In genomic region chr1:193665854-193666253, GRCm38 (mm10) we compare ENCODE assay signal across 11 mouse cellular contexts.
A peak's percentile ranks its signal among the peaks of the same experiment; 100 is the strongest.
DNase-seq lines count a peak whose midpoint lies in the region; ATAC-seq and TF ChIP-seq lines count a peak whose summit lies in the region.
"Had no signal": no experiment of that assay in that cellular context is flagged by ENCODE, and none has a peak within 500 bp of the region (broad histone marks: within the 10 kb centered on the region; RNA-seq: fewer than 3 reads in every experiment).

No protein-coding gene starts in this region.

- no peak for TF ChIP-seq CTCF in brain, embryonic 14.5 days (IDR thresholded peaks at IDR 0.05; ENCODE audit: borderline replicate concordance, extremely low read depth, insufficient read depth, insufficient read length)
- TF ChIP-seq CTCF in midbrain, postnatal 0 days (IDR thresholded peaks at IDR 0.05): no peak

- no peak for TF ChIP-seq POLR2A in brain, embryonic 14.5 days (IDR thresholded peaks at IDR 0.05; ENCODE audit: borderline replicate concordance, extremely low read depth, insufficient read depth, insufficient read length, poor library complexity, severe bottlenecking)

- peak; percentile 29 for DNase-seq in brain, embryonic 14.5 days (ENCODE audit: low read depth)
- DNase-seq in heart, postnatal 4 days: peak; percentile 14
- DNase-seq in midbrain, postnatal 0 days (ENCODE audit: low spot score): no peak
- no peak for DNase-seq in adrenal gland, adult 18-20 months (ENCODE audit: low spot score in 2 of 2)
- no peak for DNase-seq in gastrocnemius, postnatal 4 days (ENCODE audit: low spot score in 2 of 2)
- no peak for DNase-seq in gastrocnemius, postnatal 10 days
- no peak for DNase-seq in thymus, postnatal 14 days
- DNase-seq: cerebellum, adult 9-11 months; layer of hippocampus, adult 9-11 months had no signal

- H3K27me3 ChIP-seq in forebrain, embryonic 13.5 days: peaks cover 5% of the 10 kb centered on the region; the same call in 1 of the 2 replicates
- H3K27me3 ChIP-seq in midbrain, postnatal 0 days (ENCODE audit: insufficient read depth, low read length): no peaks in the 10 kb centered on the region

- peaks cover 10% of the 10 kb centered on the region for H3K9me3 ChIP-seq in forebrain, embryonic 13.5 days (replicated peaks)
- no peaks in the 10 kb centered on the region; the same call in 1 of the 2 replicates for H3K9me3 ChIP-seq in midbrain, postnatal 0 days (ENCODE audit: low read length)

- no peak overlapping the region for H3K4me2 ChIP-seq in forebrain, embryonic 13.5 days
- H3K4me2 ChIP-seq in midbrain, postnatal 0 days (ENCODE audit: low read depth, low read length, poor library complexity, severe bottlenecking): no peak overlapping the region

- no peak overlapping the region for H3K4me3 ChIP-seq in forebrain, embryonic 13.5 days
- H3K4me3 ChIP-seq in midbrain, postnatal 0 days (ENCODE audit: low read depth, low read length): no peak overlapping the region

- peak; percentile 44; the same call in 1 of the 2 replicates for ATAC-seq in forebrain, embryonic 13.5 days
- 0 out of 2 replicates have a peak, but pooled peaks have one; percentile 34 for ATAC-seq in midbrain, postnatal 0 days (ENCODE audit: low FRiP score)

- H3K36me3 ChIP-seq in forebrain, embryonic 13.5 days (ENCODE audit: poor library complexity, severe bottlenecking): no peaks in the 10 kb centered on the region
- H3K36me3 ChIP-seq in midbrain, postnatal 0 days (ENCODE audit: insufficient read depth, low read length): no peaks in the 10 kb centered on the region

- no peak overlapping the region for H3K9ac ChIP-seq in forebrain, embryonic 13.5 days
- H3K9ac ChIP-seq in midbrain, postnatal 0 days (replicated peaks; ENCODE audit: low read length, poor library complexity, severe bottlenecking): no peak overlapping the region
- H3K9ac ChIP-seq: liver, embryonic 14.5 days had no signal

- H3K4me1 ChIP-seq in forebrain, embryonic 13.5 days: peaks cover 39% of the 10 kb centered on the region
- no peaks in the 10 kb centered on the region for H3K4me1 ChIP-seq in midbrain, postnatal 0 days (ENCODE audit: insufficient read depth, low read length)

- no peak overlapping the region for H3K27ac ChIP-seq in forebrain, embryonic 13.5 days
- H3K27ac ChIP-seq in midbrain, postnatal 0 days (ENCODE audit: low read depth, low read length): no peak overlapping the region

- WGBS in forebrain, embryonic 13.5 days: 37% methylated on average over 5 of the region's 5 CpGs
- WGBS in midbrain, postnatal 0 days: 63% methylated on average over 5 of the region's 5 CpGs

Comparison
In these comparisons a context has a peak if more than half of its experiments do, and no peak if none do; other contexts are left out.
1. DNase-seq: peak in brain, embryonic 14.5 days (single experiment) and heart, postnatal 4 days (single experiment); none in midbrain, postnatal 0 days (single experiment), adrenal gland, adult 18-20 months (0 of 2), gastrocnemius, postnatal 4 days (0 of 2), gastrocnemius, postnatal 10 days (single experiment) and thymus, postnatal 14 days (single experiment).